Mouse (Mus musculus): ENCODE results near the gene Rbm20.

Rbm20 gene

DNA sequence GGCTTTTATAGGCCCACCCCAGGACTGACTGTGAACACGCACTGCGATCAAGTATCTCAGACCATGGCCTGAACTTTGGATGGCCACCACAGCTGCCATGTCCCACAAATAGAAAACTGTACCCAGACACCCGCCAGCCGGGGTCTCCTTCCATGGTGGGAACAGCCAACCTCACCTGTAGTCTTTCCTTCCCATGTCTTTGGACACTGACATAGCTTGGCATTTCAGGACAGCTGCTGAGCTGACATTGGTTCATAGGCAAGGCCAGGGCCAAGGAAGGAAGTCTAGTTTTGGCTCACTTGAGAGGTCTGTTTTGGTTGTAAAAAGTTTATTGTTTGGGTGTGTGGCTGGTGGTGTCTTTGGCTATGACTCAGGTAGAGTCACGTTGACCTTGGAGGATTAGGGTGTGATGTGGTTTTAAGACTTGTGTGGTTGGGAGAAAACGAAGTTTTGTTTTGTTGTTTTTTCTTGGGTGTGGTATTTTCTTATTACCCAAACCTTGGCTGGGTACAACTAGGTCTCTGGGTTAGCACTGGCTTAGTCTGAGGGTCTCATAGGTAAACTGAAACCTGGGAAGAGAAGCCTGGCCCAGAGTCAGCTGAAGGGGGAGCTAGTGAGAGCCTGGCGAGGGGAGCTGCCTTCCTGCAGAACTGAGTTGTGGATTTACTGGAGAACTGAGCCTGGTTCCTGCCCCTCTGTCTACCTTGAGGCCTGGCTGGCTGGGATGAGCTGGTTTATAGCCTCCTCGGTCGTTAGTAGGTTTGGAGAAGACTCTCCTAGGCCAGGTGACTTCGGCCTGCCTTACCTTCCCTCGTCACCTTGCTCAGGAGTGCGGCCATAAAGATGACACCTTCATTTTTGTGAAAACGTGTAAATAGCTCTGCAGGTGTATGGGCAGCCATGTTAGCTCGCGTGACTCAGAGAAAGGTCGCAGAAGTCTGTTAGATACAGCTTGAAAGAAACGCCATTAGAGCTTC is 83.3 kb downstream of the Rbm20 start:
- DNase-seq: no peak

DNA sequence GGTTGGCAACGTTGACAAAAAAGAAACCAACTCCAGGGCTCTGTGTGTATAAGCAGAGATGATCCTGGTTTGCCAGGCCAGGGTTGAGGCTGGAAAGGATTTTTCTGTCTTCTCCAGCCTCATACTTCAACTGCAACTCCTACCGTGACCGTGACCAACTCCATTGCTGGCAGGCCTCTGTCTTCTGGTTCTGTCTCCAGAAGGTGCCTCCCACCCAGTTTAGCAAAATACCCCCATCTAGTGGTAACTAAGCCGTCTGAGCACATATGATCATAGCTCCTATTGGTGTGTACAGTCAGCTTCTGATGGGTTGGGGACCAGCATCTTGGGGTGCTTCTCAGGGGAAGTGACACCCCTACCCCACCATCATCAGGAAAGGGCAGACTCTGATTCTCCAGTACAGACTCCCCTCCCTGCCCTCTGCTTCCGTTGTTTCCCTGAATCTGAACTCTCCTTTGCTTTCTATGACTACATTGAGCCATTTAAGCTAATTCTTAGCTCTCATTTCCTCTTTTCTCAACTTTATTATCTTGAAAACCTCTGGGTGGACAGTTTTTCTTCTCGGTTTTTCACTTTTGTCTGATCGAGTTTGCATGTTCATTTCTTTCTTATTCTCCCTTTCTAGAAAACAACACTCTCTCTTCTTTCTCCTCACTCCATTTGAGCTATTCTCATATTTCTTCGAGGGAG is 85.8 kb downstream of the Rbm20 start:
- DNase-seq: peak; percentile 59

DNA sequence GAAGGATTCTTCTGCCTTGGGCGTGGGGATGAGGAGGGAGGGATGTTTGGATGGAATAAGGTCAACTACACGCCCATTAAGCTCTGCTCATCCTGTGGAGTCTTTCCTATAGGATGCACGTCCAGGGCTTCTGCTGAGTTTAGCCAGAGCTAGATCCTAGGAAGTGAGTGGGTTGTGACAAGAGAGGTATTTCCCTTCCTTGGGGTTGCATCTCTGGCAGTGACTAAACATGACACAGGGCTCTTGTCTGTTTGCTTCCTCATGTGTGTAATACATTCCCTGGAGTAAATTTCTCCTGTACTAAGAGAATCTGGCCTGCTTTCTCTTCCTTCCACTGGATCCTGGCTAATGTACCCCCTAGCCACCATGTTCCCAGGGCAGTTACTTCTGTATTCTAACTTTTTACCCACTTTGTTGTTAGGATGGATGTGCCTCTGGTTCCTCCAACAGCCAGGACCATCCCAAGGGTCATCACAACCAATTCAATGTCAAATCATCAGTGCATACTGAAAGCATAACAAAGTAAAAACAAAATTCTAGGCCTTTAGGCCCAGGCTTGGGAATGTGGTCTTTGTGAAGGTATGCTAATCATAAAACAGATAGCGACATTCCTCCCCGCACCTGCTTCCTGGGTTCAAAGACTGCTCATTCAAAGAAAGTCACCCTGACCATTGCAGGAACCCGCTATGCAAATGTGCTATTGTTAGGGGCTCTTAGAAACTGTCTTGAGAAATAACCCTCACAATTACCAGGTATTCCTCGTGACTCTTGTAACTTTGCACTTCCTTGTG is 87.8 kb downstream of the Rbm20 start:
- no peak for DNase-seq

DNA sequence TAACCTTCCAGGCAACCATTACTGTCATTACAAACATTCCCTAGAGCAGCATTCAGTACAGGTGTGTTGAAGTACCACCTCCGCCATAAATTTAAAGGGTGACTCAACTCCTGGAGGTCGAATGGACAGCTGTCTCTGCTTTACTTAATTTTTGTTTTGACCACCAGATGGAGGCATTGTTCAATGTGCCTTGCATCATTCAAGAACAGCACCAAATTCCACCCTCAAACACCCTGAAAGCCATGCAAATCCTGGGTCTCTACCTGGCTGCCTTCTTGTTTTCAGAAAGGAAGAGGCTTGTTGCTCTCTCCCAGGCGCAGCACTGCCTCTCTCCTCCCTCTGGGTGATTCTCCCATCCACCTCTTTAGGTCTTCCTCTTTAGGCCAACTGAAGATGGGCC is 91.4 kb downstream of the Rbm20 start:
- peak; percentile 78 for DNase-seq

DNA sequence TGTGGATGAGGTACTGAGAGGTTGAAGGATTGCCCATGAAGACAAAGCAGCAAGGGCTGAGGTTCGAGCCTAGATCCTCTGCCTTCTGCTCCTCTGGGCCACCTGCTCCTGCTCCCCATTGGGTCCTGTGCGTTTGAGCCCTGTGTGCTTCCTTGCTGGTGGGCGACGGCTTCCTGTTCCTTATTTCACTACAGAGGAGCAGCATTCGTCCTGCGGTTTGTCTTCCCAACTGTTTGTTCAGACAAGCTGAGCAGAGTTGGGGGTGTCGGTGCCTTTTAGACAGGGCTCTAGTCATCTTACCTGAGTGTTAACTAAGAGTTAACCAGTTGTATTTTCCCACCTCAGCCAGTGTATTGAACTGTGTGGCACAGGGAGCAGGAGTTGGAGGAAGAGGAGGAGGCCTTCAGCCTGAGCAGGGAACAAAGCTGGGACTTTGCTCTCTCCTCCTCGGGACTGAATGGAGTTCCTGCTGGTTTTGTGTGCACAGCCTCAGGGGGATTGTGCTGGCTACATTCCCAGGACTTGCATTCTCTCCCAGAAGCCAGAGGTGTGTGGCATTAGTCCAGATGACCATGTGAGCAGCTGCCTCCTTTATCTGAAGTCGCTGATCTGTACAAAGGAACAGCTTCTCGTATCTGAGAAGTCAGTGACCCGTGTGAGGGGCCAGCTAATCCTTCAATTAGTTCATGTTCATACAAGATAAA is 97.0 kb downstream of the Rbm20 start:
- no peak for DNase-seq

DNA sequence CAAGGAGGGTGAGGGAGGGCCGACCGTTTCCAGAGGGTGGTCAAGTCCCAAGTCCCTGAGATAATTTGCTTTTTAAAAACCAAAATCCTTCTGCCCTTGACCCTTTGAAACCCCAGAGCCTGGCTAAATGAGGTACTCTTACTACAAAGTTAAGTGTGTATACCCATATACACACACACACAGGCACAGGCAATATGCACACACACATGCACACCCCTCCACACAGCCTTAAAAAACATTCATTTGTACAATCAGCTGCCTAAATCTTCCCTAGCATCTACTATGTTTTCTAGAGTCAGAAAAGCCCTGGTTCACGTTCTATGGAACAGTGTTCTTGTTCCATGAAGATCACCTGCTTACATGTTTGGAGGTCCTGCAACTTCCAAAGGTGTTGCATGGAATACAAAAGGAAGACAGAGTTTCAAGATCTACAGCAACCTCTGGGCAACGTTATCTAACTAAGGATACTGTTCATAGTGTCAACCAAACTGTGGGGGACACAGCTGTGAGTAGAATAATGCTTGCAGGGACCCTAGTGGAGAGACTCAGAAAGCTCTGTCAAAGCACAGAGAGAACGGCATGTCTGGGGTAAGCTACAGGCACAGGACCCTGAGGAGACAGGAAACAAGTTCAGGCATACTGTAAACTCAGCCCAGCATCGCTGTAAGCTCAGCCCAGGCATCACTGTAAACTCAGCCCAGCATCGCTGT is 97.7 kb downstream of the Rbm20 start:
- DNase-seq: no peak

DNA sequence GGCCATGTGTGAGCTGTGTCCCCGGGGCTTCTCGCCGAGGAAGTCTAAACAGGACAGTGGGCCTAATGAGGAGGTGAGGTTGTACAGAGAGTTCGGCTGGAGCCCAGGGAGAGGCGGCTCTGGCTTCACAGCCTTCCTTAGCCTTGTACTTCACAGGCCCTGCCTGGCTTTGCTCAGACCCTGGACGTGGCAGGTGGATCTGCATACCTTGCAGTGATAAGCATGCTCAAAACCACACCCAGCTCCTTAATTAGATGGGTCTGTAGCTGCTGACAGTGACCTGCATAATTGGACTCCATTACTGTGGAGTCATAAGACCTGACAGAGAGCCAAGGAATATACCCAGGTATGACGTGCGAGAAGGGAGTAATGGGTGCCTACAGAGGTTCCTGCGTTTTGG is 102.3 kb downstream of the Rbm20 start:
- DNase-seq: no peak

DNA sequence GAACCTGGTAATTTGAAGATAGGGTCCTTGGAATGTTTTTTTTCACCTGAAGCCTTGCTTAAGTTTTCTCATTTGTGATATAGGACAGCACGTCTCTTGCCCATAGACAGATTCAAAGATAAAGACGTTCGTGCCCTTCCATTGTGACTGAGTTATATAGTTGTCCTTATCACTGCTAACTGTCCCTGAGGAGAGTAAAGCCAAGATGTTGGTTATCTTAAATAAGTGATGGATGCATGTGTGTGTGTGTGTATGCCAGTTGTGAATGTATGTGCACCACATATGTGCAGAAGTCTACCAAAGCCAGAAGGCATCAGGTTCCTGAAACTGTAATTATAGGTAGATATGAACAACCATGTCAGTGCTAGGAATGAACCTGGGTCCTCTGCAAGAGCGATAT is 102.7 kb downstream of the Rbm20 start:
- no peak for DNase-seq

DNA sequence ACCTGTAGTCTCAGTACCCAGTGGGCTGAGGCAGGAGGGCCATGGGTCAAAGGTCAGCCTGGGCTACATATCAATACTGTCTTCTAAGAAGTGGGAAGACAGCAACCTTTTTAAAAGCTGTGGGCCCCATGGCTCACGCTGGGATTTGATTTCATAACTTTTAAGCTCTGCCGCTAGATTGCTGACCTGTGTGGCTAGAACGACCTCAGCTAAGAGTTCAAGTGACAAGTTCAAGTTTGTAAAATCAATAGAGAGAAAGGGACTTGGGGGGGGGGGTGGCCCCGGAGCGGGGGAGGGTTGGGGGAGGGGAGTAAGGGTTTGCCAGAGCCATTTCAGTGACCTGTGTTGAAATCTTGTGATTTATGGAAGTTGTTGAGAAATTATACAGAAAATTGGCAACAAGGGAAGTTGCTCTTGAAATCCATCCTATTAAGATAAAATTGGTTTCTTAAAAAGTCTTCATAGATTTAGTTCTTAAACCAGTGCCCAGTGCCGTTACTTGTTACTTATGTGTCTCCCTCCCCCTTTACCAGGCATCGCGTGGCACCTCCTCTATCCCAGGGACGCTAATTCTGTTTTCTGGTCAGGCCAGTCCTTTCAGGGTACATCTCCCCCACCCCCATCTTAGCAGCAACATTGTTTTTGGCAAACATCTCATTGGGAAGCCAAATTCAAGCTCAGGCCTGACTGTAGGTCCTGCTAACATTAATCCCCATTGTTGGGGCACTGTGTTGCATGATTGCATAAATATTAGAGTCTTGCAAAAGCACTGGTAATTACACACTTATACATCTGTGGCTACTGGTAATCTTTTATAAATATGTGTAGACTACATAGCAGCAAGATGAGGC is 103.9 kb downstream of the Rbm20 start:
- no peak for DNase-seq

DNA sequence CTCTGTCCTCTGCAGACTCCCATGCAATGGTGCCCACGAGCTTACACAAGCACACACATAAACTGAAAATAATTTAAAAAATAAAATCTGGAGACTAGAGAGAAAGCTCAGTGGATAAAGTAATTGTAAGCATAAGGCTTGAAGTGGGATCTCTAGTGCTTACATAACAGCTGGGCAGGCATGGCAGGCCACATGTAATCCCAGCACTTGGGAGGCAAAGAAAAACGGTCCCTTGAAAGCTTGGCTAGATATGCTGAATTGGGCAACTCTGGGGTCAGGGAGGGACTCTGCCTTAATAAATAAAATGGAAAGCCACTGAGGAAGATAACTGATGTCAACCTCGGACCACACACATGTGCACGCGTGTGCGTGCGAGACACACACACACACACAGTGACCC is 104.7 kb downstream of the Rbm20 start:
- no peak for DNase-seq

DNA sequence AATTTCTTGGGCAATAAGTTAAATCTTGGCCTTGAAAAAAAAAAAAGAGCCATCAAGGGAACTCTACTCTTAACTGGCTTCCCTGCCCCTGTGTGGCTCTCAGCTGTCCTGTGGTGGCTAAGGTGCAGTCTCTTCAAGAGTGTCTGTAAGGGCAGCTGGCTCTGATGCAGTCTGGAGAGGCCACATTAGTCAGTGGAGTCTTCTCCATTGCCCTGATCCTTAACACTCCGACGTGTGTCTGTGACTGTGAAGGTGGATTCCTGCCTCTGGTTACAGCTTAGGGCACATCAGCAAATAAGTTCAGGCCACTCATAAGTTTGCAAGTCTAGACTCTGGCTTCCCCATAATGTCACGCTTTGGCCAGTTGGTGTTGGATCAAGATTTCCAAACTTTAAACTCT is 108.2 kb downstream of the Rbm20 start:
- no peak for DNase-seq

DNA sequence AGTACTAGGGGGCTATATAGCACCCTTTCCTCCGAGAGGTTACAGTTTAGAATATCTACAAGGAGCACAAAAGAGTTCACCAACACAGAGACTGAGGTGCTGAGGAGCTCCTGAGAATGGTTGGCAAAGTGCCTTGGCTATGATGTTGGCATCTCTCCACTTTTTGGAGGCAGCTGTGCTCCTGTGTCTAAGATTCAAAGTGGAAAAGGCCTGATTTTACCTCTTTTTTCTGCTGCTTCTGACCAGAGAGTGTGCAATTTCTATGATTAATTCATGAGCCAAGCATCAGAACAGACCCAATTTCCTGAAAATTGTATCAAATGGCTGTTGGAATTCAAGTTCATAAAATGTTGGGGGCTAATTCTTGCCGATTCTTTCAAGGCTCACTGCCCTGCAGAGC is 109.1 kb downstream of the Rbm20 start:
- no peak for DNase-seq

DNA sequence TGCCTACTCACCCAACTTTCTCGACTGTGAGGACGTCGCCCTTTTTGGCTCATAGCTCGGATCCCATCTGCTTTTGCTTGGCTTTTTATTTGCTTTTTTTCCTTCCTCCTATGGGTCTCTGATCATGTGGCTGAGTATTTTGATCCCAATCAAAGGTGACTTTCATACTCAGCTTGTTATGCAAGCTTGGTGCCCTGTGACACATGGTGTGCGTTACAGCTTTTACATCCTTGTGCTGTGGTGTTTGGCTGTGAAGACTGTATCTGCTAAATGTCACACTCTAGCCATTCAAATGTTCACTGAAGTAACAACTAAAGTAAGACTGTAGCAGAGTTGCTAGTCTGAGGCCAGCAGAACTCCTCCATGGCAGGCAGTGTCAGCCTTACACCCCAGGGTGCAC is 109.7 kb downstream of the Rbm20 start:
- DNase-seq: no peak

DNA sequence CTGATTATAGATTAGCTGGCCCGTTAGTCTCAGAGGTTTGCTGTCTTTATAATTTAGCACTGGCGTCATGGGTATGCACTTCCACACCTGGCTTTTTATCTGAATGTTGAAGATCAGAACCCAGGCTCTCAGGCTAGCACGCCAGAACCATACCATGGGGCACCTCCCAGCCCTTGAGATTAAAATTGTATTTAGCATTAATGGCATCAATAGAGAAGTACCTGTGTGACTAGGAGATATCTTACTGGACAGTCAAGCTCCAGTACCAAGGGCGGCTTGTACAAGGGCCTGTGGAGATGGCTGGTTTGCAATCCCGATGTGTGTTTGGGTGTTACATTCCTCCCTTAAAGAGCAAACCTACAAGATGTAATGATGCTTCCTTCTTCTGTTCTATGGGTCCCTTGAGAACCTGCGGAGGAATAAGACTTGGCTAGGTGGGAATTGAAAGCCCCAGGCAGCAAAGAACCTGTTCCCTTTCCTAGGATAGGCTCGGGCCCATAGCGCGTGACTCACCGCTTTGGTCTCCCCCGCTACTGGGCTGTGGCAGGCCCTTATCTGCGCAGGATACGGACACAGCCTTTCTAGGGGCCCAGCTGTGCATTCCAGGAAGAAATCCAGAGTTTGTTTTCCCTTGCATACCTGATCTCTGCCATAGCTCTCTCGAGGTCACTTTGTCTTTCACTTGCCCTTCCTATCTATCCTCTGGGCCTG is 111.7 kb downstream of the Rbm20 start:
- no peak for DNase-seq

DNA sequence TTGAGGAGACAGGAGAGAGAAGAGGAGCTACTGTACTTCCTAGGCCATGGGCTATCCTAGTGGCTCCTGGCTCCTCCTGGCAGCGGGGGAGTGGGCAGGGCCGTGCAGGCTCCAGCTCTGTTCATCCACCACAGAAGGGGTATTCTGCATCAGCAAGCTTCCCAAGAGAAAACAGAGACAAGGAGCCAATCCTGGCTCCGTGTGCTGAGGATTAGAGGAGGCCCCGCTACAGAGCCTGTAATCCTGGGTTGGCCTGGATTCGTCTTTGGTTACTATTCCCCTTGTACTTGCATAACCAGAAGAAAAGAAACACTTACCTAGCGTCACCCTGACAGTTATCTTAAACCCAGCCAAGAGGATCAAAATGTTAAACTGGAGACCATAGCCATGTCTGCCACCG is 112.5 kb downstream of the Rbm20 start:
- no peak for DNase-seq

DNA sequence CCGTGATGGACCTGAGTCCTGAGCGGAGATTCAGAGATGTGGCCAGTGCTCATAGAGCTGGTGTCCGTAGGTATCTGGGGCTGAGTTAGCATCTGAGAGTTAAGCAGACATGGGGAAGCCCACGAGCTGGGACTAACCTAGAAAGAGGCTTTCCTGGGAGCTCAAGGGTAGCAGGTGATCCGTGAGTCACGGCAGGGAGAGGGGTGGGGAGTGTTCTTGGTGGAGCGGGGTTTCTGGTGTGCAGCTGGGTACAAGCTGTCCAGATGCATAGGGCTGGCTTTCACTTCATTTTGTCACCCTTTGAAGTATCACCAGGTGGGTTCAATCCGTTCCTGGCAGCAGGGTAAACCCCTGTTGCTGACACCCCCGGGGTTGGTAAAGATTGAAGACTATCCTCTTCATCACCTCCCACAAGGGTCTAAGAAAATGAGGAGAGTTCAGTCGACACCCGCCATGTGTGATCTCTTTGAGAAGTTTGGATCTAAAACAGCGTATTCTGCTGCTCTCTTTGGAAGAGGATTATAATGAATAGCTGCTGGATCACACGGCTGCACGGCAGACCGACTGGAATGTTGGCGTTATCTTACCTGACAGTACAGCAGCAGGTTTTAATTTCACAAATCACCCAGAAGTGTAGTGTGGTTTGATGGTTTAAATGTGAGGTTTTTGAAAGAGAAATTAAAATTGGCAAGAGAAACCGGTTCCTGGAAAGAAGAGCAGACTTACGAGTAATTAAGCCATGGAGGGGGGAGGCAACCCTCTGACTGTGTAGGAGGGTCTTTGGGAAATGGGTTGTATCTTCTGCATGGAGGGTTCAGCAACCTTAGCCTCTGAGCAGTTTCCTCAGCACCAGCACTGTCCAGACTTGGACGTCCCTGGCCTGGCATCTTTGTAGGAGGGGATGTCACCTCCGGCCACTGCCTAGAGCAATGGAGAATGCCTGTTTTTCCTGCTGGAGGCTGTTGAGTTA is 114.9 kb downstream of the Rbm20 start:
- DNase-seq: no peak

DNA sequence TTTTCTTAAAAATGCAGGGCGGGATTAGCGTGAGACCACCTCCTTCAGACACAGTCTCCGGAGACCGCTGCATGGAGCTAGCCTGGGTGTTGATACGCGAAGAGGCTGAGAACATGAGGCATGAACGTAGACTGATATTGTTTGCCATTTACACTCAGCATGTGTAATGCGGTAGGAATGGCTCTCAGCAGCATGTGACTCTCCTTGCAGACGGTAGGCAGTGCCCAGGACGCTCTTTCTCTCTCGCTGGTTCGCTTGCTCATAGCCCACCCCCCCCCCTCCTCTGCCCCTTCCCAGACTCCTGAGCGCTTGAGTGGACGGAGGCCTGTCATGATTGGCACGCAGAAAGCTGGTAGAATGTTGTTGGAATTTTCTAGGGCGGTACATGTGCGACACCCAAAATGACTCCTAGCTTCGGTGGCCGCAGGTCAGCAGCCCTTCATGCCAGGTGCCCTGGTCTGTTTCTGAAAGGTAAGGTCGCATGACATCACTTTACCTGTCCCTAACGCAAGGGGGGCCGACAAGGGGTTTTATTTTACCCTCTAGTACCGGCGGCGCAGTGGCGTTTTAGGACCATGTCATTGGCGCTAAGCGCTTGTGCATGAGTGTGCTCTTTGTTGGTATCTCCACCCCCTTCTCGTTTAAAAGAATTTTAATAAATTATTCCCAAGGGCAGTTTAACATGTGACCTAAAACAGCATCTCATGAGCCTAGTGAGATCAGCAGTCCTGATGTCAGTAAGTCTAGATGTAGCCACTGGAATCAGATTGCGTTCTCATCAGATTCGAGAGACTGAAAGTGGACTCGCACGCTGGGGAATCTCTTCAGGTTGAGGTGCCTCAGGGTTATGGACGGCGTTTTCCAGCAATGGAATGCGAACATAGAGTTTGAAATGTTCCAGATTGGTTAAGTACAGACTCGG is 116.1 kb downstream of the Rbm20 start:
- DNase-seq: no peak

Measured in embryo, embryonic 11 days (tissue).